Mouse (Mus musculus) liver, embryonic 14.5 days (tissue): ENCODE results near the gene Rab29. TPM values are rescaled to one million over a fixed set of nuclear protein-coding genes. Genes with fewer than 3 reads are reported as not detected.

ENCODE experiments used
- ATAC-seq: fragments of 200-750 bp; cut with Nextera tagmentation; 2 replicates; pipeline ENCODE4 v1.8.0; 2017; ENCODE audit warnings: moderate number of reproducible peaks, mild to moderate bottlenecking, moderate library complexity; ENCODE audit not compliant: insufficient read depth
- DNase-seq, 3 experiments: peaks; one replicate each; pipeline ENCODE4 v3.0.0-alpha.2; 2012 to 2013; ENCODE audit warnings: low read depth in 3 of 3, low spot score in 3 of 3
- H3K27ac ChIP-seq: fragments of 300-500 bp; sonication (generic); 2 replicates; pipeline ENCODE4 v1.5.1; 2014; ENCODE audit warnings: moderate library complexity, mild to moderate bottlenecking, control low read depth, inconsistent platforms
- H3K27me3 ChIP-seq: fragments of 300-500 bp; sonication (generic); 2 replicates; pipeline ENCODE4 v1.6.1; 2014; ENCODE audit warnings: mild to moderate bottlenecking, low read length, moderate library complexity; ENCODE audit not compliant: control insufficient read depth, insufficient read depth
- H3K36me3 ChIP-seq: fragments of 300-500 bp; sonication (generic); replicated peaks from 2 replicates; pipeline ENCODE4 v1.6.1; 2014; ENCODE audit warnings: low read depth; ENCODE audit not compliant: control insufficient read depth, insufficient read depth
- H3K4me1 ChIP-seq, 2 experiments: fragments of 200-500 bp in 1 of 2; fragments of 300-500 bp in 1 of 2; sonication (generic) in 1 of 2; replicated peaks; 2 replicates each; pipeline ENCODE4 v1.6.1; 2012 to 2014; ENCODE audit warnings: antibody characterized with exemption in 1 of 2, inconsistent platforms in 1 of 2, low read length in 1 of 2; ENCODE audit not compliant: control insufficient read depth in 2 of 2, insufficient read depth in 2 of 2
- H3K4me2 ChIP-seq: fragments of 300-500 bp; sonication (generic); 2 replicates; pipeline ENCODE4 v1.6.1; 2014; ENCODE audit warnings: low read depth, mild to moderate bottlenecking, control low read depth, moderate library complexity
- H3K4me3 ChIP-seq, 2 experiments: fragments of 200-500 bp in 1 of 2; fragments of 300-500 bp in 1 of 2; sonication (generic) in 1 of 2; 2 replicates each; pipeline ENCODE4 v1.5.1; 2012 to 2014; ENCODE audit warnings: low read depth in 2 of 2, low read length in 2 of 2, mild to moderate bottlenecking in 2 of 2, control low read depth in 1 of 2, inconsistent platforms in 1 of 2, moderate library complexity in 1 of 2; ENCODE audit not compliant: insufficient read depth in 1 of 2
- H3K9ac ChIP-seq: fragments of 300-500 bp; sonication (generic); replicated peaks from 2 replicates; pipeline ENCODE4 v1.6.1; 2014; ENCODE audit warnings: mild to moderate bottlenecking, control low read depth, moderate library complexity
- H3K9me3 ChIP-seq: fragments of 300-500 bp; sonication (generic); 2 replicates; pipeline ENCODE4 v1.6.1; 2016; ENCODE audit warnings: low read length, mixed read lengths; ENCODE audit not compliant: control insufficient read depth
- CTCF ChIP-seq: IDR thresholded peaks from 2 replicates; pipeline ENCODE4 v1.5.1; 2016; ENCODE audit warnings: antibody characterized with exemption, low read depth, control low read depth
- EP300 ChIP-seq: IDR thresholded peaks from 2 replicates; pipeline ENCODE4 v1.6.1; 2016; ENCODE audit warnings: antibody characterized with exemption, low read depth
- WGBS: fragments of 180-500 bp; shearing (Covaris S2); extraction: QIAGEN DNeasy Blood & Tissue Kit; methylation state at CpG from one replicate; pipeline ENCODE4 v1.1.7; 2014; ENCODE audit not compliant: insufficient replicate concordance; 5-methylcytosine and 5-hydroxymethylcytosine counted together
- polyA plus RNA-seq, 2 experiments: library from polyadenylated mRNA; depleted of rRNA in 1 of 2; stranded (reverse) in 1 of 2; unstranded in 1 of 2; fragments of >200 nt; fragmentation: Nextera tagmentation in 1 of 2; extraction: Ambion mirVana in 1 of 2; gene quantifications; 2 replicates each; pipeline versions ENCODE4 v1.2.1 to v1.2.3; 2012 to 2014

Rab29 gene
- polyA plus RNA-seq, 2 experiments: 7.3 to 10.7 TPM

DNA sequence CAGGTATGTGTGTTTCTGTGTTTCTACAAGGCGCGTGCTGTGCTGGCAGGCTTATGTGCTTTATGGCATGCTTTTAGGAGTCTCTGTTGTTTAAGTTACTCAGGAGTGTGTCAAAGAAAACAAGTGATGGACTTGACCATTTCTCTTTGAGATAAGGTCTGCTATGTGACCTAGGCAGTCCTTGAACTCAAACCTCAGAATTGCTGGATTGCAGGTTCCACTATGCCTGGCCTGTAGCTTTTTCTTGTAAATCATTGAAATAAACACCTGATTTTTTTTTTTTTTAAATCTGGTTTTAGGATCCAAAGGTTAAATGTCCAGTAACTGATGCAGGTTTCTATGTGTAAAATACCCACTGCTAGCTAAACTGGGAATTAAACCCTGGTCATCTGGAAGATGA, 52.0 kb downstream of the Rab29 start:
- Histone ChIP-seq H3K27ac (no peak overlapping the region), H3K27me3 (no peaks in the 10 kb centered on the region), H3K9me3 (no peaks in the 10 kb centered on the region), H3K9ac (no peak overlapping the region), H3K4me3 (no peak overlapping the region), H3K4me1 (no peaks in the 10 kb centered on the region; a peak in 1 of 4 replicates), H3K36me3 (peaks cover 55% of the 10 kb centered on the region), H3K4me2 (no peak overlapping the region)
- DNase-seq (no peak), ATAC-seq (no peak)
- TF ChIP-seq CTCF: no peak
- no peak for TF ChIP-seq EP300
- WGBS: 96% methylated on average over 2 of the region's 2 CpGs

GRCm38 (mm10) chr1:131922100-131922499, 55.1 kb downstream of the Rab29 start:
- 81% methylated on average over 3 of the region's 3 CpGs for WGBS
- no peak for ATAC-seq
- H3K9me3 ChIP-seq: no peaks in the 10 kb centered on the region
- no peak for DNase-seq
- H3K4me2 ChIP-seq: no peak overlapping the region
- no peak overlapping the region for H3K9ac ChIP-seq
- no peak overlapping the region for H3K4me3 ChIP-seq
- H3K36me3 ChIP-seq: peaks cover 75% of the 10 kb centered on the region
- no peak for TF ChIP-seq CTCF
- TF ChIP-seq EP300: no peak
- no peaks in the 10 kb centered on the region for H3K27me3 ChIP-seq
- H3K27ac ChIP-seq: no peak overlapping the region
- H3K4me1 ChIP-seq: no peaks in the 10 kb centered on the region

Other genes starting within 250 kb of the Rab29 start
- 8.9 and 11.0 TPM in 2 replicates for gene Ctse, start 228.9 kb upstream of the Rab29 start, polyA plus RNA-seq (2012; rRNA removed)
- gene Ctse, start 228.9 kb upstream of the Rab29 start, polyA plus RNA-seq (2014; fragmentation: Nextera tagmentation; extraction: Ambion mirVana): 19.5 and 20.4 TPM in 2 replicates
- 0.32 and 0.42 TPM in 2 replicates for gene Rab7b, start 178.5 kb upstream of the Rab29 start, polyA plus RNA-seq (2012; rRNA removed)
- 0.77 and 0.91 TPM in 2 replicates for gene Rab7b, start 178.5 kb upstream of the Rab29 start, polyA plus RNA-seq (2014; fragmentation: Nextera tagmentation; extraction: Ambion mirVana)
- gene Slc26a9, start 123.2 kb upstream of the Rab29 start, polyA plus RNA-seq (2012; rRNA removed): not detected in 2 replicates
- 0.06 TPM in 1 of 2 replicates, not detected in the other for gene Slc26a9, start 123.2 kb upstream of the Rab29 start, polyA plus RNA-seq (2014; fragmentation: Nextera tagmentation; extraction: Ambion mirVana)
- 1.7 and 2.0 TPM in 2 replicates for gene Pm20d1, start 69.8 kb upstream of the Rab29 start, polyA plus RNA-seq (2012; rRNA removed)
- 3.4 and 5.6 TPM in 2 replicates for gene Pm20d1, start 69.8 kb upstream of the Rab29 start, polyA plus RNA-seq (2014; fragmentation: Nextera tagmentation; extraction: Ambion mirVana)
- gene Slc41a1, start 39.7 kb upstream of the Rab29 start, polyA plus RNA-seq (2012; rRNA removed): 1.3 TPM in 2 replicates
- gene Slc41a1, start 39.7 kb upstream of the Rab29 start, polyA plus RNA-seq (2014; fragmentation: Nextera tagmentation; extraction: Ambion mirVana): 0.83 and 0.87 TPM in 2 replicates
- gene Nucks1, start 43.3 kb downstream of the Rab29 start, polyA plus RNA-seq (2012; rRNA removed): 18.0 and 23.2 TPM in 2 replicates
- gene Nucks1, start 43.3 kb downstream of the Rab29 start, polyA plus RNA-seq (2014; fragmentation: Nextera tagmentation; extraction: Ambion mirVana): 20.2 and 21.3 TPM in 2 replicates
- gene Slc45a3, start 95.7 kb downstream of the Rab29 start, polyA plus RNA-seq (2012; rRNA removed): 1.9 and 2.4 TPM in 2 replicates
- gene Slc45a3, start 95.7 kb downstream of the Rab29 start, polyA plus RNA-seq (2014; fragmentation: Nextera tagmentation; extraction: Ambion mirVana): 1.8 and 2.5 TPM in 2 replicates
- 8.8 and 9.1 TPM in 2 replicates for gene Elk4, start 140.4 kb downstream of the Rab29 start, polyA plus RNA-seq (2012; rRNA removed)
- 8.9 and 12.0 TPM in 2 replicates for gene Elk4, start 140.4 kb downstream of the Rab29 start, polyA plus RNA-seq (2014; fragmentation: Nextera tagmentation; extraction: Ambion mirVana)
- gene Mfsd4a, start 200.8 kb downstream of the Rab29 start, polyA plus RNA-seq (2012; rRNA removed): 0.02 TPM in 2 replicates
- gene Mfsd4a, start 200.8 kb downstream of the Rab29 start, polyA plus RNA-seq (2014; fragmentation: Nextera tagmentation; extraction: Ambion mirVana): 2.6 and 4.1 TPM in 2 replicates